Mouse (Mus musculus) myocyte (in vitro differentiated cells): ENCODE data around the gene Pafah1b2.

Experiments used
- E2F4 ChIP-seq: IDR thresholded peaks from one replicate; pipeline ENCODE4 v1.6.1; 2011; ENCODE audit warnings: mild to moderate bottlenecking, control low read depth, moderate library complexity; ENCODE audit not compliant: insufficient read depth
- MAX ChIP-seq: IDR thresholded peaks from one replicate; pipeline ENCODE4 v1.6.1; 2011; ENCODE audit warnings: low read depth, mild to moderate bottlenecking, control low read depth
- MYOG ChIP-seq, 3 experiments: IDR thresholded peaks; one replicate each; pipeline ENCODE4 v1.6.1; 2011; ENCODE audit warnings: control low read depth in 2 of 3, low read depth in 2 of 3, mild to moderate bottlenecking in 2 of 3; ENCODE audit not compliant: insufficient read length in 2 of 3, control insufficient read depth in 1 of 3, insufficient read depth in 1 of 3
- POLR2A ChIP-seq: IDR thresholded peaks from one replicate; pipeline ENCODE4 v1.6.1; 2011; ENCODE audit warnings: low read depth, mild to moderate bottlenecking, control low read depth, moderate library complexity; ENCODE audit not compliant: insufficient read length
- POLR2AphosphoS2 ChIP-seq: IDR thresholded peaks from one replicate; pipeline ENCODE4 v1.6.1; 2011; ENCODE audit warnings: low read depth, control low read depth; ENCODE audit not compliant: insufficient read length
- REST ChIP-seq: IDR thresholded peaks from one replicate; pipeline ENCODE4 v1.6.1; 2011; ENCODE audit warnings: mild to moderate bottlenecking, control low read depth, moderate library complexity; ENCODE audit not compliant: insufficient read depth, insufficient read length
- SRF ChIP-seq: IDR thresholded peaks from one replicate; pipeline ENCODE4 v1.6.1; 2011; ENCODE audit warnings: low read depth; ENCODE audit not compliant: control insufficient read depth, insufficient read length
- TCF12 ChIP-seq: IDR thresholded peaks from one replicate; pipeline ENCODE4 v1.6.1; 2011; ENCODE audit warnings: mild to moderate bottlenecking, control low read depth; ENCODE audit not compliant: poor library complexity, insufficient read depth, severe bottlenecking
- TCF3 ChIP-seq: IDR thresholded peaks from one replicate; pipeline ENCODE4 v1.6.1; 2011; ENCODE audit warnings: low read depth, control low read depth; ENCODE audit not compliant: insufficient read length
- USF1 ChIP-seq: IDR thresholded peaks from one replicate; pipeline ENCODE4 v1.6.1; 2011; ENCODE audit warnings: low read depth, mild to moderate bottlenecking, control low read depth, moderate library complexity

GRCm38 (mm10) chr9:45931958-45932357 is 80.5 kb downstream of the Pafah1b2 start:
- no peak for TF ChIP-seq TCF12
- TF ChIP-seq MAX: no peak
- no peak for TF ChIP-seq E2F4
- no peak for TF ChIP-seq POLR2A
- no peak for TF ChIP-seq SRF
- TF ChIP-seq USF1: no peak
- no peak for TF ChIP-seq TCF3
- TF ChIP-seq MYOG (IDR thresholded peaks at IDR 0.05; ENCODE audit: control insufficient read depth in 1 of 3, insufficient read depth in 1 of 3, insufficient read length in 2 of 3, low read depth in 2 of 3): no peak
- no peak for TF ChIP-seq REST
- no peak for TF ChIP-seq POLR2AphosphoS2
